Mouse (Mus musculus): Measurements from ENCODE around the gene Mvb12b. TPM values are rescaled to one million over a fixed set of nuclear protein-coding genes. Genes with fewer than 3 reads are reported as not detected.
A peak's percentile ranks its signal among the peaks of the same experiment; 100 is the strongest.

Mvb12b gene
- polyA plus RNA-seq, 1 experiment from 2014 or later = 15.7 TPM

GRCm38 (mm10) chr2:33869689-33870343, 17.9 kb downstream of the Mvb12b start:
- Histone ChIP-seq H3K36me3 (0 out of 2 replicates have a peak, but pooled peaks cover 3% of the 10 kb centered on the region), H3K4me1 (replicated peaks) (peaks cover 23% of the 10 kb centered on the region), H3K9ac (no peak overlapping the region), H3K27ac (0 out of 2 replicates have a peak overlapping the region, but pooled peaks have one; percentile 40), H3K4me2 (replicated peaks) (no peak overlapping the region), H3K4me3 (replicated peaks) (no peak overlapping the region), H3K9me3 (no peaks in the 10 kb centered on the region), H3K27me3 (replicated peaks) (no peaks in the 10 kb centered on the region)
- peak; percentile 48; the same call in 1 of the 2 replicates for ATAC-seq
- WGBS = 64% methylated on average over 10 of the region's 10 CpGs

- Histone ChIP-seq H3K4me1 (replicated peaks) (peaks cover 18% of the 10 kb centered on the region), H3K27ac (no peak overlapping the region)
- WGBS = 63% methylated on average over 5 of the region's 5 CpGs
These were observed 18.6 kb downstream of the Mvb12b start for GRCm38 (mm10) chr2:33868996-33869688.

GRCm38 (mm10) chr2:33868322-33868721, 19.4 kb downstream of the Mvb12b start:
- WGBS = 79% methylated on average over 4 of the region's 4 CpGs
- H3K9me3 ChIP-seq = no peaks in the 10 kb centered on the region
- no peaks in the 10 kb centered on the region for H3K27me3 ChIP-seq (replicated peaks)
- no peak overlapping the region for H3K4me3 ChIP-seq (replicated peaks)
- no peak for ATAC-seq
- H3K27ac ChIP-seq = no peak overlapping the region
- peaks cover 17% of the 10 kb centered on the region for H3K4me1 ChIP-seq (replicated peaks)
- no peaks in the 10 kb centered on the region for H3K36me3 ChIP-seq
- H3K4me2 ChIP-seq (replicated peaks) = no peak overlapping the region
- H3K9ac ChIP-seq = no peak overlapping the region

More at GRCm38 (mm10) chr2:33868996-33869688, 18.6 kb downstream of the Mvb12b start:
- no peak overlapping the region for H3K9ac ChIP-seq
- no peak for ATAC-seq
- H3K27me3 ChIP-seq (replicated peaks) = no peaks in the 10 kb centered on the region
- 0 out of 2 replicates have a peak, but pooled peaks cover 1% of the 10 kb centered on the region for H3K36me3 ChIP-seq
- H3K9me3 ChIP-seq = no peaks in the 10 kb centered on the region
- H3K4me2 ChIP-seq (replicated peaks) = no peak overlapping the region
- H3K4me3 ChIP-seq (replicated peaks) = no peak overlapping the region

GRCm38 (mm10) chr2:33856746-33857145, 31.0 kb downstream of the Mvb12b start:
- Histone ChIP-seq H3K27me3 (replicated peaks) (no peaks in the 10 kb centered on the region), H3K27ac (no peak overlapping the region), H3K4me1 (replicated peaks) (peaks cover 5% of the 10 kb centered on the region; the same call in 1 of the 2 replicates), H3K9ac (no peak overlapping the region), H3K4me2 (replicated peaks) (no peak overlapping the region), H3K4me3 (replicated peaks) (no peak overlapping the region), H3K9me3 (no peaks in the 10 kb centered on the region), H3K36me3 (no peaks in the 10 kb centered on the region)
- ATAC-seq = no peak
- 81% methylated on average over 2 of the region's 2 CpGs for WGBS

- H3K36me3 ChIP-seq = no peaks in the 10 kb centered on the region
- H3K27ac ChIP-seq = no peak overlapping the region
- H3K27me3 ChIP-seq (replicated peaks) = no peaks in the 10 kb centered on the region
- H3K9ac ChIP-seq = no peak overlapping the region
- no peak overlapping the region for H3K4me3 ChIP-seq (replicated peaks)
- WGBS = 73% methylated on average over 11 of the region's 11 CpGs
- peak; percentile 68; the same call in 1 of the 2 replicates for ATAC-seq
- H3K9me3 ChIP-seq = no peaks in the 10 kb centered on the region
- H3K4me1 ChIP-seq (replicated peaks) = peaks cover 5% of the 10 kb centered on the region; the same call in 1 of the 2 replicates
- no peak overlapping the region for H3K4me2 ChIP-seq (replicated peaks)
These were observed 34.5 kb downstream of the Mvb12b start for GRCm38 (mm10) chr2:33853011-33853976.

- peaks cover 7% of the 10 kb centered on the region for H3K4me1 ChIP-seq (replicated peaks)
- 74% methylated on average over 11 of the region's 11 CpGs for WGBS
- H3K4me3 ChIP-seq (replicated peaks) = no peak overlapping the region
- ATAC-seq = no peak
- H3K36me3 ChIP-seq = no peaks in the 10 kb centered on the region
- no peaks in the 10 kb centered on the region for H3K27me3 ChIP-seq (replicated peaks)
- H3K27ac ChIP-seq = no peak overlapping the region
- no peaks in the 10 kb centered on the region for H3K9me3 ChIP-seq
- H3K4me2 ChIP-seq (replicated peaks) = no peak overlapping the region
- no peak overlapping the region for H3K9ac ChIP-seq
These were observed 40.4 kb downstream of the Mvb12b start for GRCm38 (mm10) chr2:33847196-33847834.

- Histone ChIP-seq H3K9ac (no peak overlapping the region), H3K4me1 (replicated peaks) (peaks cover 7% of the 10 kb centered on the region), H3K36me3 (no peaks in the 10 kb centered on the region), H3K4me3 (replicated peaks) (no peak overlapping the region), H3K9me3 (no peaks in the 10 kb centered on the region), H3K27ac (no peak overlapping the region), H3K27me3 (replicated peaks) (no peaks in the 10 kb centered on the region), H3K4me2 (replicated peaks) (no peak overlapping the region)
- WGBS = 44% methylated on average over 4 of the region's 4 CpGs
- ATAC-seq = no peak; the same call in 1 of the 2 replicates
These were observed 41.1 kb downstream of the Mvb12b start for GRCm38 (mm10) chr2:33846635-33847034.

- H3K4me2 ChIP-seq (replicated peaks) = no peak overlapping the region
- no peak overlapping the region for H3K4me3 ChIP-seq (replicated peaks)
- no peak overlapping the region for H3K27ac ChIP-seq
These were observed 44.1 kb downstream of the Mvb12b start for GRCm38 (mm10) chr2:33843642-33844041.

GRCm38 (mm10) chr2:33842983-33843577, 44.7 kb downstream of the Mvb12b start:
- Histone ChIP-seq H3K36me3 (no peaks in the 10 kb centered on the region), H3K27ac (no peak overlapping the region), H3K9me3 (no peaks in the 10 kb centered on the region), H3K4me3 (replicated peaks) (no peak overlapping the region), H3K4me2 (replicated peaks) (no peak overlapping the region), H3K27me3 (replicated peaks) (no peaks in the 10 kb centered on the region), H3K9ac (no peak overlapping the region), H3K4me1 (replicated peaks) (peaks cover 7% of the 10 kb centered on the region)
- WGBS = 96% methylated on average over 2 of the region's 2 CpGs
- ATAC-seq = peak; percentile 92

More at GRCm38 (mm10) chr2:33843642-33844041, 44.1 kb downstream of the Mvb12b start:
- 69% methylated on average over 2 of the region's 2 CpGs for WGBS
- ATAC-seq = peak; percentile 55; the same call in 1 of the 2 replicates
- Histone ChIP-seq H3K4me1 (replicated peaks) (peaks cover 7% of the 10 kb centered on the region), H3K27me3 (replicated peaks) (no peaks in the 10 kb centered on the region), H3K36me3 (no peaks in the 10 kb centered on the region), H3K9ac (no peak overlapping the region), H3K9me3 (no peaks in the 10 kb centered on the region)

GRCm38 (mm10) chr2:33841980-33842379, 45.8 kb downstream of the Mvb12b start:
- Histone ChIP-seq H3K27ac (no peak overlapping the region), H3K4me1 (replicated peaks) (peaks cover 6% of the 10 kb centered on the region), H3K9me3 (no peaks in the 10 kb centered on the region), H3K4me3 (replicated peaks) (no peak overlapping the region), H3K9ac (no peak overlapping the region), H3K36me3 (no peaks in the 10 kb centered on the region), H3K4me2 (replicated peaks) (no peak overlapping the region), H3K27me3 (replicated peaks) (no peaks in the 10 kb centered on the region)
- 79% methylated on average over 4 of the region's 4 CpGs for WGBS
- ATAC-seq = no peak

- H3K4me3 ChIP-seq (replicated peaks) = no peak overlapping the region
- no peak overlapping the region for H3K4me2 ChIP-seq (replicated peaks)
- H3K36me3 ChIP-seq = no peaks in the 10 kb centered on the region
- 86% methylated on average over 3 of the region's 3 CpGs for WGBS
- no peaks in the 10 kb centered on the region for H3K9me3 ChIP-seq
- no peak for ATAC-seq
- no peak overlapping the region for H3K27ac ChIP-seq
- H3K9ac ChIP-seq = no peak overlapping the region
- H3K4me1 ChIP-seq (replicated peaks) = no peaks in the 10 kb centered on the region
- H3K27me3 ChIP-seq (replicated peaks) = no peaks in the 10 kb centered on the region
These were observed 47.3 kb downstream of the Mvb12b start for GRCm38 (mm10) chr2:33840483-33840882.

Measured in intestine, embryonic 15.5 days (tissue).